Mouse (Mus musculus) G1E (cell line): ENCODE data around the gene Egfl8. TPM values are rescaled to one million over a fixed set of nuclear protein-coding genes. Genes with fewer than 3 reads are reported as not detected.

Experiments
- ATAC-seq: 2 replicates; pipeline ENCODE4 v1.8.0; 2016; ENCODE audit warnings: mild to moderate bottlenecking; ENCODE audit not compliant: insufficient number of reproducible peaks, poor library complexity, low FRiP score, severe bottlenecking; ENCODE audit errors: extremely low read depth
- DNase-seq: peaks from one replicate; pipeline ENCODE4 v3.0.0; 2012; ENCODE audit warnings: low spot score
- H3K27me3 ChIP-seq: 2 replicates; pipeline ENCODE4 v1.6.1; 2012; ENCODE audit warnings: mild to moderate bottlenecking, low read length, inconsistent platforms; ENCODE audit not compliant: insufficient read depth
- H3K36me3 ChIP-seq: replicated peaks from 2 replicates; pipeline ENCODE3; 2012; ENCODE audit warnings: mild to moderate bottlenecking, inconsistent platforms
- H3K4me1 ChIP-seq: 2 replicates; pipeline ENCODE4 v1.6.1; 2012; ENCODE audit warnings: low read depth, low read length, inconsistent platforms, mixed read lengths; ENCODE audit not compliant: insufficient read depth
- H3K4me3 ChIP-seq: 2 replicates; pipeline ENCODE4 v1.5.1; 2012; ENCODE audit warnings: low read depth, mild to moderate bottlenecking, inconsistent platforms, low read length, moderate library complexity, mixed read lengths
- H3K9me3 ChIP-seq: replicated peaks from 2 replicates; pipeline ENCODE4 v1.6.1; 2012; ENCODE audit warnings: inconsistent platforms
- CTCF ChIP-seq: IDR thresholded peaks from 2 replicates; pipeline ENCODE4 v1.5.1; 2012; ENCODE audit warnings: low read depth, low read length, inconsistent platforms, mixed read lengths
- GATA1 ChIP-seq: IDR thresholded peaks from 2 replicates; pipeline ENCODE4 v1.6.1; 2012; ENCODE audit warnings: borderline replicate concordance, low read length, inconsistent platforms, mixed read lengths
- GATA2 ChIP-seq: IDR thresholded peaks from 2 replicates; pipeline ENCODE4 v1.6.1; 2012; ENCODE audit warnings: low read depth, low read length, inconsistent platforms, borderline replicate concordance
- POLR2AphosphoS5 ChIP-seq: IDR thresholded peaks from 2 replicates; pipeline ENCODE4 v1.6.1; 2012; ENCODE audit warnings: low read depth, low read length, inconsistent platforms; ENCODE audit not compliant: insufficient replicate concordance
- TAL1 ChIP-seq: conservative IDR thresholded peaks from 2 replicates; pipeline ENCODE4 v1.6.1; 2012; ENCODE audit warnings: low read depth, low read length, inconsistent platforms, mixed read lengths
- polyA plus RNA-seq: library from polyadenylated mRNA; stranded (reverse); fragments of >175 nt; gene quantifications from 2 replicates; pipeline ENCODE4 v1.2.3, GENCODE M21; 2012
- total RNA-seq, 2 experiments: library from RNA; stranded (forward) in 1 of 2; stranded (reverse) in 1 of 2; fragments of 200-1000 nt in 1 of 2; fragments of >200 nt in 1 of 2; fragmentation: Nextera tagmentation in 1 of 2; gene quantifications; 2 replicates each; pipeline ENCODE4 v1.2.3; 2014 to 2017

Gene Egfl8
- total and polyA plus RNA-seq, 3 experiments, result 0.80 to 1.5 (median 0.93) TPM

GRCm38 (mm10) chr17:34660259-34660820, 44.6 kb upstream of the Egfl8 start:
- peaks cover 7% of the 10 kb centered on the region for H3K36me3 ChIP-seq
- peaks cover 48% of the 10 kb centered on the region for H3K27me3 ChIP-seq
- no peak for TF ChIP-seq POLR2AphosphoS5
- TF ChIP-seq CTCF, result no peak
- TF ChIP-seq GATA2, result no peak
- no peak for TF ChIP-seq TAL1
- no peak for TF ChIP-seq GATA1
- no peak for ATAC-seq
- H3K4me1 ChIP-seq, result peaks cover 24% of the 10 kb centered on the region
- no peaks in the 10 kb centered on the region for H3K9me3 ChIP-seq
- DNase-seq, result no peak
- no peak overlapping the region for H3K4me3 ChIP-seq

DNA sequence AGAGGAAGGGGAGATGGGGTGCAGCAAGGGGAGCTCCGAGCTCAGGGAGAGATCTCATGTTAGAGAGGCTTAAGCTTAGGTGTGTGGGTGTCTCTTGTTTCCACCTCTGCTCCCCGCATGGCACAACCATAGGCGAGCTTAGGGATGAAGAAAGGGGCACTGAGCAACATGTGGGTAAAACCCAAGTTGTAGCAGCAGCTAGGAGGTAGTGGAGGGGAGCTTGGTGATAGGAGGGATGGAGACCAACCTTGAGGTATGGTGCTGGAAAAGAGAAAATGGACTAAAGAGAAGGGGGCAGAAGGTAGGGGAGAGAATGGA, 44.1 kb upstream of the Egfl8 start:
- peaks cover 29% of the 10 kb centered on the region for H3K4me1 ChIP-seq
- no peak for DNase-seq
- no peak for ATAC-seq

DNA sequence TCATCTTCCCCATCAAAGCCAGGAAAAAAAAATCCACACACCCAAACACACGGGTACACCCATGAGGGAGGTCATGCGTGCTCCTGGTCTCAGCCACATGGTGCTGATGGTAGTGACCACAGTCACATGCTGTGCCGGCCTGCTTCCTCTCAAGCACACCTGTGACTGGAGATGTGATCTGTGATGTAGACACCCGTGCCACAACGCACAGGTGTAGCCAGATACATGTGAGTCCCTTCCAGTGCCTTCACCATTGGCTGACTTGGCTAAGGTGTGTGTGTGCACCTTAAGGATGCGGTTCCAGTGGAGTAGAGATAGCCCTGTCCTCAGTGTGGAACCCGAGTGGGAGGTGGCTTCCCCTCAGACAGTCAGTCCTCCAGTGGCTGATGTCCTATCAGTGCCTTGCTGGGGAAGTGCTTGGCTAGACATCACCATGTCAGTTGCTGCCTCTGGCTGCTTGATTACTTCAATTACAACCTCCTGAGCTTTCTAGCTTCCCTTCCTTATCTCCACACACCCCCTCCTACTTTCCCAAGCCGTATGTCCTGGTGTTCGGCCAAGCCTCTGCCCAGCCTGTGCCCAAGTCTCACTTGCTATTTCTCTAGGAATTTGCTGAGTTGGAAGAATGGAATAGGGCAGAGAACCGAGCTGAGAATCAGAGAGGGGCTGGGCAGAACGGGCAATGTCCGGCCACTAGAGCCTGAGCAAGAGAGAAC, 43.6 kb upstream of the Egfl8 start:
- DNase-seq (no peak), ATAC-seq (no peak)
- Histone ChIP-seq H3K4me3 (no peak overlapping the region), H3K4me1 (peaks cover 29% of the 10 kb centered on the region), H3K9me3 (no peaks in the 10 kb centered on the region), H3K36me3 (peaks cover 17% of the 10 kb centered on the region), H3K27me3 (peaks cover 48% of the 10 kb centered on the region)
- TF ChIP-seq GATA1 (no peak), CTCF (no peak), GATA2 (no peak), TAL1 (no peak), POLR2AphosphoS5 (no peak)

More for the DNA sequence above, 44.1 kb upstream of the Egfl8 start:
- TF ChIP-seq CTCF (no peak), POLR2AphosphoS5 (no peak), TAL1 (no peak), GATA1 (no peak), GATA2 (no peak)
- H3K4me3 ChIP-seq, result no peak overlapping the region
- H3K27me3 ChIP-seq, result peaks cover 48% of the 10 kb centered on the region
- no peaks in the 10 kb centered on the region for H3K9me3 ChIP-seq
- H3K36me3 ChIP-seq, result peaks cover 12% of the 10 kb centered on the region

DNA sequence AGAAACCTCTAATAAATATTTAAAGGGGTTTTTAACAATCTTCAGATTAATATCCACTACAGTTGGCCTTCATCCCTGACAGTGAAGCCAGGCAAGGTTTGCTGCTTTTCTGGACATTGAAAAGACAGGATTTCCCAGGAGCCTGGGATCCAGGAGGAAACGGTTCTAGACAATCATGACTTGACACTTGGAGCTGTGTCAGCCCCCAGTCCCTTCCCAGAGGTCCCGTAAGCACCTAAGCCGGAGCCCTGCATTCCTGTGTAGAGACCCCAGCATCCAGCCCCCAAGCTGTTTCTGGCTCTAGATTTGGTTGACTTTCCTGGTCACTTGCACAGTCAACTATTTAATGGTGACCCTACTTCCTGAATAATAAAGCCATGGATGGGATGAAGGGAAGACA, 42.8 kb upstream of the Egfl8 start:
- Histone ChIP-seq H3K9me3 (no peaks in the 10 kb centered on the region), H3K36me3 (peaks cover 25% of the 10 kb centered on the region), H3K4me3 (no peak overlapping the region), H3K27me3 (peaks cover 48% of the 10 kb centered on the region), H3K4me1 (peaks cover 29% of the 10 kb centered on the region)
- DNase-seq (no peak), ATAC-seq (no peak)
- TF ChIP-seq CTCF (no peak), GATA1 (no peak), TAL1 (no peak), POLR2AphosphoS5 (no peak), GATA2 (no peak)

DNA sequence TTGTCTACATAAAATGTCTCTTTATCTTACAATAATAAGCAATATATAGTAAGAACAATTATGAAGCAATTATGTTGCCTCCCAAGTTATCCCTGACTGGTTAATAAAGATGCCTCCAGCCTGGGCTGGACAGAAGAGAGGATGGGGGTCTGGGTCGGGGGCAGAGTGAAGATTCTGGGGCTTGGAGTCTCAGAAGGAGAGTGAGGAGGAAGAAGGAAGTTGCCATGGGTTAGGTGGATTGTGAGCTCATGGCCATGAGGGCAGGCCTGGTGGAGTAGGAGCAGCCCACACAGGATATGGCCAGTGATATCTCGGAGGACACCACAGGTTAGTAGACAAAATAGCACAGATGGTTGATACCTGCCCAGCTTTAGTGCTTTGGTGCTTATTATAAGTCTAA, 42.4 kb upstream of the Egfl8 start:
- Histone ChIP-seq H3K9me3 (no peaks in the 10 kb centered on the region), H3K36me3 (peaks cover 29% of the 10 kb centered on the region), H3K4me1 (peaks cover 29% of the 10 kb centered on the region), H3K27me3 (peaks cover 47% of the 10 kb centered on the region), H3K4me3 (no peak overlapping the region)
- no peak for DNase-seq
- TF ChIP-seq TAL1 (no peak), GATA2 (no peak), CTCF (no peak), POLR2AphosphoS5 (no peak), GATA1 (no peak)
- no peak for ATAC-seq

- Histone ChIP-seq H3K36me3 (peaks cover 38% of the 10 kb centered on the region), H3K9me3 (no peaks in the 10 kb centered on the region), H3K27me3 (peaks cover 43% of the 10 kb centered on the region), H3K4me1 (peaks cover 29% of the 10 kb centered on the region), H3K4me3 (no peak overlapping the region)
- TF ChIP-seq CTCF (no peak), GATA1 (no peak), TAL1 (no peak), GATA2 (no peak), POLR2AphosphoS5 (no peak)
- DNase-seq (no peak), ATAC-seq (no peak)
These were observed 41.5 kb upstream of the Egfl8 start for GRCm38 (mm10) chr17:34657271-34657670.
